Mouse (Mus musculus) hindbrain, embryonic 14.5 days (tissue): ENCODE measurements around the gene Tcf20. TPM values are rescaled to one million over a fixed set of nuclear protein-coding genes. Genes with fewer than 3 reads are reported as not detected.
A peak's percentile ranks its signal among the peaks of the same experiment; 100 is the strongest.

Experiments
- ATAC-seq: fragments of 200-750 bp; cut with Nextera tagmentation; 2 replicates; pipeline ENCODE4 v1.8.0; 2017; ENCODE audit warnings: moderate number of reproducible peaks, mild to moderate bottlenecking, moderate TSS enrichment, moderate library complexity; ENCODE audit not compliant: low FRiP score
- DNase-seq: peaks from one replicate; pipeline ENCODE4 v3.0.0-alpha.2; 2015; ENCODE audit warnings: low spot score
- H3K27ac ChIP-seq: fragments of 300-500 bp; sonication (generic); 2 replicates; pipeline ENCODE4 v1.5.1; 2014; ENCODE audit warnings: mild to moderate bottlenecking, moderate library complexity
- H3K27me3 ChIP-seq: fragments of 300-500 bp; sonication (generic); 2 replicates; pipeline ENCODE4 v1.6.1; 2014; ENCODE audit warnings: mild to moderate bottlenecking, low read length, mixed read lengths; ENCODE audit not compliant: control insufficient read depth, insufficient read depth
- H3K36me3 ChIP-seq: fragments of 300-500 bp; sonication (generic); replicated peaks from 2 replicates; pipeline ENCODE4 v1.6.1; 2014; ENCODE audit not compliant: control insufficient read depth, insufficient read depth
- H3K4me1 ChIP-seq: fragments of 300-500 bp; sonication (generic); replicated peaks from 2 replicates; pipeline ENCODE4 v1.6.1; 2014; ENCODE audit warnings: antibody characterized with exemption, low read length, mixed read lengths; ENCODE audit not compliant: control insufficient read depth, insufficient read depth
- H3K4me2 ChIP-seq: fragments of 300-500 bp; sonication (generic); replicated peaks from 2 replicates; pipeline ENCODE4 v1.6.1; 2014; ENCODE audit warnings: mild to moderate bottlenecking, moderate library complexity
- H3K4me3 ChIP-seq: fragments of 300-500 bp; sonication (generic); replicated peaks from 2 replicates; pipeline ENCODE4 v1.5.1; 2014; ENCODE audit warnings: mild to moderate bottlenecking, low read length
- H3K9ac ChIP-seq: fragments of 300-500 bp; sonication (generic); 2 replicates; pipeline ENCODE4 v1.6.1; 2014
- H3K9me3 ChIP-seq: fragments of 300-500 bp; sonication (generic); 2 replicates; pipeline ENCODE4 v1.6.1; 2016; ENCODE audit warnings: low read length; ENCODE audit not compliant: control insufficient read depth
- WGBS: fragments of 180-500 bp; shearing (Covaris S2); extraction: QIAGEN DNeasy Blood & Tissue Kit; methylation state at CpG from one replicate; pipeline ENCODE4 v1.1.7; 2014; 5-methylcytosine and 5-hydroxymethylcytosine counted together
- polyA plus RNA-seq: library from polyadenylated mRNA; unstranded; fragments of >200 nt; fragmentation: Nextera tagmentation; extraction: Ambion mirVana; gene quantifications from 2 replicates; pipeline ENCODE4 v1.2.1, GENCODE M21; 2014

Tcf20 gene
- polyA plus RNA-seq, 1 experiment from 2014 or later = 14.0 TPM

DNA sequence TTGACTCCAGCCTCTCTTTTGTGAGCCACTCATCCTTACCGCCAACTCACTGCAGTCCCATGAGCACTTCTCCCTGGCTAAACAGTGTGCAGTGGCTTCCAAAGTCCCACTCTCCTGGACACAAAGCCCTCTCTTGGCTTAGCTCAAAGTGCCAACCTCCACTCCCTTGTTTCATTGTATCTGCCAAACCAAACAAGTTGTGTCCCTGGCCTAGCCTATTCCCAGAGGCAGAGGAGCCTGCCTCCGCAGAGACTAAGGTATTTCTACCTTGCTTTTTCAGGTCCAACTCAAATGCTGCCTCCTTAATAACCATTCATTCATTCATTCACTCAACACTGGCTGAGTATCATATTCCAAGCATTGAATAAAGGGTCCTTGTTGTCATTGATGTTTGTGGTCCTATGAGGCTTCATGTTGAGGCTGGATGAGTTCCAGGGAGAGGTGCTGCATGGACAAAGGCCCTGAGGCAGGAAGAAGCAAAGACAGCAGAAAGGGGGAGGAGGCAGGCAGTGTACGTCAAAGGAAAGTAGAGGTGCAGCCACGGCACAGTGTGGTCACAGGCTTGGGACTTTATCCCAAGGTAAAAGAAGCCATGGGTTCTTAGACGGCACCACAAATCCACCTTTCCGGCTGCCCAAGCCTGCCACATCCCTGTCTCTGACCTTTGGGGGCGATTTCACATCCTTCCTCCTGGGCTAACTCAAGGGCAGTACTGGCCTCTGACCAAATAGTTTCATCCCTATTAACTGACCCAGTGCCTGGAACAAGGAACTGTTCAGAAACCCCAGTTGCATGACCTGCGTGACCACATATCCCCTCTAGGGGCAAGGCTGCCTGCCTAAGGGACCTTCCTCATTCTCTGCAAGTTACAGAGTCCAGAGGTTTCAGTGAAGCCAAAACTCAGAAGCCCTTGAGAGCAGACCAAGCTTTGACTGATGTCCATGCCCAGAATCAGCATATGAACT is 82.0 kb downstream of the Tcf20 start:
- no peak overlapping the region for H3K9ac ChIP-seq
- no peak overlapping the region for H3K4me2 ChIP-seq
- H3K4me1 ChIP-seq = peaks cover 30% of the 10 kb centered on the region
- H3K9me3 ChIP-seq = no peaks in the 10 kb centered on the region
- DNase-seq (no peak), ATAC-seq (no peak)
- H3K27ac ChIP-seq = no peak overlapping the region
- no peaks in the 10 kb centered on the region for H3K36me3 ChIP-seq
- peaks cover 4% of the 10 kb centered on the region; the same call in 1 of the 2 replicates for H3K27me3 ChIP-seq
- H3K4me3 ChIP-seq = no peak overlapping the region
- 71% methylated on average over 8 of the region's 8 CpGs for WGBS

DNA sequence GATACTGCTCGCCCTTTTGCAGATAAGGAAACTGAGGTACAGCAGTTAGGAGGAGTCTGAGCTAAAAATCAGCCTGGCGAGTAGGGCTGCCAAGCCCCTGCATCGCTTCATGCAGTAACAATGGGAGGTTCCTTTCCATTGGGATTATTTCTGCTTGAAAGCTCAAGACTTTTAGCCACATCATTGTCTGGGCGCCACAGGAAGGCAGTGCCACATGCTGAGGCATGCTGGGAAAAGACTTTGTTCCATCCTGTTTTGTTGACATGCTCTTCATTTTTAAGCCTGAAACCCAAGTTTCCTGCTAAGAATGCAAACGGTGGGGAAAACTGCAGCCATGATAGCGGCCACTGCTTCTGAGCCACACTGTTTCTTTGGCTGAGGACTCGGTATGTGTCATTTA is 83.1 kb downstream of the Tcf20 start:
- H3K9ac ChIP-seq = no peak overlapping the region
- H3K4me2 ChIP-seq = no peak overlapping the region
- no peak for ATAC-seq
- H3K4me1 ChIP-seq = peaks cover 29% of the 10 kb centered on the region
- no peak overlapping the region for H3K4me3 ChIP-seq
- H3K27me3 ChIP-seq = peaks cover 4% of the 10 kb centered on the region; the same call in 1 of the 2 replicates
- H3K27ac ChIP-seq = no peak overlapping the region
- DNase-seq = no peak
- no peaks in the 10 kb centered on the region for H3K9me3 ChIP-seq
- no peaks in the 10 kb centered on the region for H3K36me3 ChIP-seq
- WGBS = 9% methylated on average over 7 of the region's 7 CpGs

DNA sequence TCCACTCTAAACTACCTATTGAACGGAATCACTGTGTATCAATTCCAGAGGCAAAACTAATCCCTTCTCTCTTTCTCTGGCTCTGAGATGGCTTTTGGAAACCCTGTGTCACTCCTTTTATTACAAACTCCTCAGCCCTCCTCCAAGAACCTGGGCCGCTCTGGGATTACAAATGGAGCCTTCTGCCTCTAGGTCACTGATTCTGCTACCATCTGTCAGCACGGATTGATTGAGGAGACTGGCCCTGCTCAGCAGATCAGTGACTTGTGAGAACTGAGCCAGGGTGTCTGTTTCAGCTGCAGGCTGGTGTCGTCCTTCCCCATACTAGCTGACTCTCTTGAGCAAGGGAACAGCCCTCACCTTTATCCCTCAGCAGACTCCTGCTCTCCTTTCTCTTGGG is 85.2 kb downstream of the Tcf20 start:
- 30% methylated on average over 4 of the region's 4 CpGs for WGBS
- H3K4me2 ChIP-seq = no peak overlapping the region
- no peak for DNase-seq
- no peak overlapping the region; the same call in 1 of the 2 replicates for H3K9ac ChIP-seq
- H3K36me3 ChIP-seq = no peaks in the 10 kb centered on the region
- no peak overlapping the region for H3K27ac ChIP-seq
- no peak overlapping the region for H3K4me3 ChIP-seq
- H3K27me3 ChIP-seq = peaks cover 4% of the 10 kb centered on the region; the same call in 1 of the 2 replicates
- no peaks in the 10 kb centered on the region for H3K9me3 ChIP-seq
- peaks cover 43% of the 10 kb centered on the region for H3K4me1 ChIP-seq
- no peak for ATAC-seq

DNA sequence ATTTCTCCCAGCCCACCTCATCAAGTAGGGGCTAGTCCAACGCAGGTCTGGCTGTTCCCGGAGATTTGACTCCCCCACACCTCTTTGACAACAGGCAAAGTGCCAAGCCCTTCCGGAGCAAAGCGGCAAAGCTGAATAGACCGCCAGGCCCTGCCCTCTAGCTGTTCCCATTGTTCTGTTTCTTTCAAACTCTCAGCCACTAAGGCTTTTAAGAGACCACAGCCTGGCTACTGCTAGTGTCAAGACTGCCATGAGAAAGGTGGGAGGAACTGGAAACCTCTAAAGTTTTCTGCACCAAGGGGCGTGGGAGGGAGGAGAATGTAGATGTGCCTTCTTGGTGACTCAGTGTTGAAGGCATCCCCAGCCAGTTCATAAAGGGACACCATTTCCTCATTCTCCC is 86.4 kb downstream of the Tcf20 start:
- Histone ChIP-seq H3K27me3 (peaks cover 4% of the 10 kb centered on the region; the same call in 1 of the 2 replicates), H3K9ac (0 out of 2 replicates have a peak overlapping the region, but pooled peaks have one; percentile 8), H3K36me3 (no peaks in the 10 kb centered on the region), H3K4me1 (peaks cover 43% of the 10 kb centered on the region), H3K27ac (no peak overlapping the region), H3K4me2 (no peak overlapping the region), H3K4me3 (no peak overlapping the region), H3K9me3 (no peaks in the 10 kb centered on the region)
- no peak for ATAC-seq
- DNase-seq = no peak
- 3% methylated on average over 6 of the region's 6 CpGs for WGBS

DNA sequence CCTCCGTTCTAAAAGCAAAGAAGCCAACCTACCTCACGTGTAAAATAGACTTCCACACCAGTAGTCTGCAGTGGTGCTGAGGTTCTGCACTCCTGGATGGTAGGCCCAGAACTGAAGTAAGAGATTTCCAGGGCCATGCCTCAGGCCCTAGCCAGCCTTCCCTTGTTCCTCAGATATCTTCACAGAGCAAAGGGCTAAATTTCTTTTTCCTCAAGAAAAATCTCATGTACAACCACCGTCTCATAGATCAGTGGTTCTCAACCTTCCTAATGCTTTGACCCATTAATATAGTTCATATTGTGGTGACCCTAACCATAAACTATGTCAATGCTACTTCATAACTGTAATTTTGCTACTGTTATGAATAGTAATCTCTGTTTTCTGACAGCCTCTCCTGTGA is 87.3 kb downstream of the Tcf20 start:
- H3K27ac ChIP-seq = no peak overlapping the region

DNA sequence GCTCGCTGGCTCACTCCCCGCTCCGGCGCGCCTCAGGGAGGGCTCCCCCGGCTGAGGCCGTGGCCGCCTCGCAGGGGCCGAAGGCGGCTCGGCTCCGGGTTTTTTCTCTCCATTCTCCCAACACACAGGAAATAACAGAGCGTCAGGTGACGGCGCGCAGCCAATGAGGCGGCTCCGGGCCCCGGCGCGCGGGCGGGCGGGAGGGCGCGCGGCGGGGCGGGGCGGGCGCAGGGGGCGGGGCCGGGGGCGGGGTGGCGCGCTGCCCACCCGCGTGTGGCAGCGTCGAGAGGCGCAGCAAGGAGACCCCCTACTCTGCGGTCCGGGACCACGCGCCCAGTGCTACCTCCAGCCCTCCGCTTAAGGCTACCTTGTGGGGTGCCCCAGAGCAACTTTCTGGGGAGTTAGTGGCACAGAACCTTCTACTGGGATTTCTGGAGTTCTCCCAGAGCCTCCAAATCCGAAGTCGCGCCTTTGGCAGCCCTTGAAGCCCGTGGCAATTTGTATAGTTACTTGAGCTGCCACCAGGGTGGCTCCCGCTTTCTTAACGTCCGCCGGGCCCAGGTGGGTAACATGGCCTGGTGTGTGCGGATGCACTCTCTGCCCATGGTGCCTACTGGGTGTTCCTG is 87.9 kb downstream of the Tcf20 start:
- Histone ChIP-seq H3K27ac (peak overlapping the region; percentile 89), H3K4me3 (peak overlapping the region; percentile 87), H3K27me3 (peaks cover 4% of the 10 kb centered on the region; the same call in 1 of the 2 replicates), H3K36me3 (no peaks in the 10 kb centered on the region), H3K9me3 (no peaks in the 10 kb centered on the region), H3K4me1 (peaks cover 35% of the 10 kb centered on the region), H3K9ac (peak overlapping the region; percentile 88), H3K4me2 (peak overlapping the region; percentile 87)
- DNase-seq = peak; percentile 79
- peak; percentile 90 for ATAC-seq
- 2% methylated on average over 20 of the region's 56 CpGs for WGBS

More for the DNA sequence above, 87.3 kb downstream of the Tcf20 start:
- 37% methylated on average over 3 of the region's 3 CpGs for WGBS
- H3K4me2 ChIP-seq = peak overlapping the region; percentile 87
- H3K9me3 ChIP-seq = no peaks in the 10 kb centered on the region
- DNase-seq = no peak
- peaks cover 4% of the 10 kb centered on the region; the same call in 1 of the 2 replicates for H3K27me3 ChIP-seq
- ATAC-seq = no peak
- H3K4me1 ChIP-seq = peaks cover 41% of the 10 kb centered on the region
- H3K4me3 ChIP-seq = no peak overlapping the region
- H3K9ac ChIP-seq = no peak overlapping the region
- no peaks in the 10 kb centered on the region for H3K36me3 ChIP-seq

DNA sequence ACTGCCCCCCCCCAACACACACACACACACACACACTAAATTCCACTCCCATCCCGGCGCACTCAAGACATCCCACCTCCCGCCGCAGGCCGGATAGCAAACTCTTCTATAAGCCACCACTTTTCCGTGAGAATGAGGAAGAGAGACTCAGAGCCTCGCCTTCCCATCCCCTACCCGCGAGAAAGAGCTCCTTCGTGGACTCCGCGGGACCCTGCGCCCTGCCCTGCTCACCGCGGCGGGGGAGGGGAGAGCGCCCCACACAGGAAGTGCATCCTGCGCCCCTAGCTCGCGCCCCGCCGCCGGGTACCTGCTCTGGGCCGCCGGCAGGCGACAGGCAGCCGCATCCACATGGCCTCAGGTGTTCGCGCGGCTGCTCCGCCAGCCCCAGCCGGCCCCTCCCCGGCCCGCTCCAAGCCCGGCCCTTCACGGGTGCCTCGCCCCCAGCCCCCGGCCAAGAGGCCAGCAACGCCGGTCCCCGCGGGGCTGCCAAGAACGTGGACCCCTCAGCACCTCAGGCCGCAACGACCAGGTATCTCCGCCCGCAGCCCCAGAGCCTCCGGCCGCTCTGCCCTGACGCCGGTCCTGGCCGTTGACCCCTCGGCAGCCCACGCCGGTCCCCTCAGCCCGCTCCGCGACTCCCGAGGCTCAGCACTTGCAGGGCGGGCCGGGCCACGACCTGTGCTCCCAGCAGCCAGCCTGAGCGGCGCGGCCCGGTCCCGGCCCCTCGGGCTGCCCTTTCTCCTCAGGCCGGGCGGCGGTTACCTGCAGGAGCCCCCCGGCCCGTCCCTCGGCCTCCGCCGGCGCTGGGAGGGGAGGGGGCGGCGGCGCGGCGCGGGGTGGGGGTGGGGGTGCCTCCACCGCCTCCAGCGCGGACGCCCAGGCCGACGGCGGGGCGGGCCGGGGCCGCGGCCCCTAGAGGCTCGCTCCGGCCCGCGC is 88.7 kb downstream of the Tcf20 start:
- H3K9ac ChIP-seq = peak overlapping the region; percentile 88
- H3K27ac ChIP-seq = peak overlapping the region; percentile 89
- peaks cover 32% of the 10 kb centered on the region for H3K4me1 ChIP-seq
- H3K36me3 ChIP-seq = no peaks in the 10 kb centered on the region
- H3K4me2 ChIP-seq = peak overlapping the region; percentile 87
- WGBS = under 1% methylated on average over 78 of the region's 98 CpGs
- DNase-seq (no peak), ATAC-seq (peak; percentile 74)
- H3K9me3 ChIP-seq = no peaks in the 10 kb centered on the region
- H3K4me3 ChIP-seq = peak overlapping the region; percentile 87
- no peaks in the 10 kb centered on the region for H3K27me3 ChIP-seq

DNA sequence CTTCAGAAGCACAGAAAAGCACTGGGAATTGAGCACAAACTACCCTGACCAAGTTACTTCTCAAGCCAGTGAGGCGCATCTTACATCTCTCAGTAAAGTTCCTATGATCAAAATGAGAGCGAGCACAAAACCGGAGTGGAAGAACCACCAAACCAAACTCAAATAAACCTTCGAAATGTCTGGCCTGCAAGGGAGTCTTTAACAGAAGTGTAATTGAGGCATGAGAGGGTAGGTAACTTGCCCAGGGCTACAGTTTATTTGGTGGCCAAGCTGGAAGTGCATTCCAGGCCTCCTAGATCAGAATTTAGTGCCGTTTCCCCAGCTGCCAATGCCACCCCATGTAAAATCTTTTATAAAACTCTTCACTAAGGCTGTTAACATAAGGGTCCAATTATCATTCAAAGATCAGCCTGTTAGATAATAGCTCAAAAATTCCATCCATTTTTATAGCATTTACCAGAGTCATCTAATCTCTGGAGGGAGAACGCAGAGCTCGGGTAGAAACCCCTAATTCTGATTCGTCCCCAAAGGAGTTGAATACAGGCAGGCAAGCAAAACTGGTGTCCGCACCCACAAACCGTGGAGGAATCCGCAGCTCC is 89.4 kb downstream of the Tcf20 start:
- Histone ChIP-seq H3K9me3 (no peaks in the 10 kb centered on the region), H3K4me2 (peak overlapping the region; percentile 87), H3K27ac (no peak overlapping the region), H3K4me1 (peaks cover 29% of the 10 kb centered on the region), H3K36me3 (no peaks in the 10 kb centered on the region), H3K4me3 (peak overlapping the region; percentile 87), H3K27me3 (no peaks in the 10 kb centered on the region), H3K9ac (peak overlapping the region; percentile 88)
- DNase-seq (no peak), ATAC-seq (no peak)
- 22% methylated on average over 11 of the region's 11 CpGs for WGBS
